Mouse (Mus musculus): ENCODE measurements around the gene Zfp114. TPM values are rescaled to one million over a fixed set of nuclear protein-coding genes. Genes with fewer than 3 reads are reported as not detected.
A peak's percentile ranks its signal among the peaks of the same experiment; 100 is the strongest.

Gene Zfp114
- 0.61 and 0.94 TPM in 2 replicates for polyA plus RNA-seq (2015; fragmentation: Nextera tagmentation; extraction: Ambion mirVana)

GRCm38 (mm10) chr7:24174618-24175336 lies at the start of gene Zfp114:
TSS of gene Zfp114 (plus strand) at chr7:24175060.
- no peaks in the 10 kb centered on the region for H3K9me3 ChIP-seq (replicated peaks)
- H3K4me1 ChIP-seq (replicated peaks) = peaks cover 6% of the 10 kb centered on the region; the same call in 1 of the 2 replicates
- ATAC-seq (ENCODE audit: low read depth) = peak; percentile 74
- peak within 1 kb of the TSS; percentile 62 for H3K9ac ChIP-seq
- H3K4me2 ChIP-seq = peak within 1 kb of the TSS; percentile 57
- peak within 1 kb of the TSS; percentile 59 for H3K4me3 ChIP-seq (replicated peaks)
- H3K27ac ChIP-seq = no peak within 1 kb of the TSS
- no peaks in the 10 kb centered on the region for H3K27me3 ChIP-seq
- DNase-seq = peak; percentile 13
- whole genome bisulfite sequencing (ENCODE audit: insufficient replicate concordance) = 12% methylated on average over 23 of the region's 23 CpGs
- no peaks in the 10 kb centered on the region for H3K36me3 ChIP-seq

- no peaks in the 10 kb centered on the region for H3K9me3 ChIP-seq (replicated peaks)
- H3K4me2 ChIP-seq = peak overlapping the region; percentile 74
- peak overlapping the region; percentile 81 for H3K9ac ChIP-seq
- peak overlapping the region; percentile 19 for H3K27ac ChIP-seq
- 17% methylated on average over 6 of the region's 6 CpGs for WGBS (ENCODE audit: insufficient replicate concordance)
- DNase-seq (no peak), ATAC-seq (ENCODE audit: low read depth) (no peak; the same call in 1 of the 2 replicates)
- no peaks in the 10 kb centered on the region for H3K27me3 ChIP-seq
- H3K4me3 ChIP-seq (replicated peaks) = peak overlapping the region; percentile 79
- H3K4me1 ChIP-seq (replicated peaks) = peaks cover 17% of the 10 kb centered on the region
- H3K36me3 ChIP-seq = peaks cover 18% of the 10 kb centered on the region
Measured at GRCm38 (mm10) chr7:24133425-24133995, 41.4 kb upstream of the Zfp114 start.

GRCm38 (mm10) chr7:24133996-24134828 lies 40.6 kb upstream of the Zfp114 start, which contains the start of gene Zfp235:
TSS of gene Zfp235 (plus strand) at chr7:24134169.
- Histone ChIP-seq H3K36me3 (peaks cover 23% of the 10 kb centered on the region), H3K27ac (peak within 1 kb of the TSS; percentile 19), H3K4me3 (replicated peaks) (peak within 1 kb of the TSS; percentile 79), H3K4me2 (peak within 1 kb of the TSS; percentile 74), H3K27me3 (no peaks in the 10 kb centered on the region), H3K9me3 (replicated peaks) (no peaks in the 10 kb centered on the region), H3K9ac (peak within 1 kb of the TSS; percentile 81), H3K4me1 (replicated peaks) (peaks cover 17% of the 10 kb centered on the region)
- WGBS (ENCODE audit: insufficient replicate concordance) = 3% methylated on average over 32 of the region's 32 CpGs
- DNase-seq (peak; percentile 70), ATAC-seq (ENCODE audit: low read depth) (peak; percentile 96)

GRCm38 (mm10) chr7:24142566-24142965 lies 32.3 kb upstream of the Zfp114 start:
- H3K4me1 ChIP-seq (replicated peaks) = no peaks in the 10 kb centered on the region
- H3K27ac ChIP-seq = no peak overlapping the region
- no peak overlapping the region for H3K4me3 ChIP-seq (replicated peaks)
- peaks cover 41% of the 10 kb centered on the region for H3K36me3 ChIP-seq
- no peaks in the 10 kb centered on the region for H3K27me3 ChIP-seq
- 44% methylated on average over 6 of the region's 6 CpGs for WGBS (ENCODE audit: insufficient replicate concordance)
- H3K9me3 ChIP-seq (replicated peaks) = no peaks in the 10 kb centered on the region
- ATAC-seq (ENCODE audit: low read depth) (no peak), DNase-seq (no peak)
- H3K9ac ChIP-seq = no peak overlapping the region
- no peak overlapping the region for H3K4me2 ChIP-seq

- Histone ChIP-seq H3K4me3 (replicated peaks) (no peak overlapping the region), H3K9ac (no peak overlapping the region), H3K36me3 (no peaks in the 10 kb centered on the region), H3K27me3 (no peaks in the 10 kb centered on the region), H3K4me1 (replicated peaks) (no peaks in the 10 kb centered on the region), H3K9me3 (replicated peaks) (no peaks in the 10 kb centered on the region), H3K4me2 (no peak overlapping the region), H3K27ac (no peak overlapping the region)
- DNase-seq (no peak), ATAC-seq (ENCODE audit: low read depth) (no peak)
- WGBS (ENCODE audit: insufficient replicate concordance) = 0% methylated on average over 1 of the region's 1 CpGs
Measured at GRCm38 (mm10) chr7:24153272-24153671, 21.6 kb upstream of the Zfp114 start.

- peaks cover 6% of the 10 kb centered on the region; the same call in 1 of the 2 replicates for H3K4me1 ChIP-seq (replicated peaks)
- H3K27ac ChIP-seq = no peak overlapping the region
- H3K36me3 ChIP-seq = no peaks in the 10 kb centered on the region
- H3K27me3 ChIP-seq = no peaks in the 10 kb centered on the region
- 45% methylated on average over 4 of the region's 4 CpGs for WGBS (ENCODE audit: insufficient replicate concordance)
- H3K4me3 ChIP-seq (replicated peaks) = no peak overlapping the region
- H3K9ac ChIP-seq = no peak overlapping the region
- DNase-seq (no peak), ATAC-seq (ENCODE audit: low read depth) (no peak)
- H3K4me2 ChIP-seq = no peak overlapping the region
- no peaks in the 10 kb centered on the region for H3K9me3 ChIP-seq (replicated peaks)
Measured at GRCm38 (mm10) chr7:24172191-24172590, 2.7 kb upstream of the Zfp114 start.

GRCm38 (mm10) chr7:24175337-24175711 lies 464 bp downstream of the Zfp114 start:
- Histone ChIP-seq H3K9ac (peak overlapping the region; percentile 62), H3K27me3 (no peaks in the 10 kb centered on the region), H3K9me3 (replicated peaks) (no peaks in the 10 kb centered on the region), H3K36me3 (no peaks in the 10 kb centered on the region), H3K4me3 (replicated peaks) (peak overlapping the region; percentile 59), H3K27ac (no peak overlapping the region), H3K4me1 (replicated peaks) (peaks cover 6% of the 10 kb centered on the region; the same call in 1 of the 2 replicates), H3K4me2 (peak overlapping the region; percentile 57)
- WGBS (ENCODE audit: insufficient replicate concordance) = 38% methylated on average over 6 of the region's 6 CpGs
- DNase-seq (no peak), ATAC-seq (ENCODE audit: low read depth) (no peak)

- Histone ChIP-seq H3K9ac (no peak overlapping the region), H3K9me3 (replicated peaks) (no peaks in the 10 kb centered on the region), H3K27me3 (no peaks in the 10 kb centered on the region), H3K4me2 (no peak overlapping the region), H3K4me1 (replicated peaks) (no peaks in the 10 kb centered on the region), H3K4me3 (replicated peaks) (no peak overlapping the region), H3K36me3 (no peaks in the 10 kb centered on the region), H3K27ac (no peak overlapping the region)
- DNase-seq (no peak), ATAC-seq (ENCODE audit: low read depth) (no peak)
- WGBS (ENCODE audit: insufficient replicate concordance) = 20% methylated on average over 1 of the region's 1 CpGs
Measured at GRCm38 (mm10) chr7:24187611-24188010, 12.8 kb downstream of the Zfp114 start.

GRCm38 (mm10) chr7:24188901-24189570 lies 14.2 kb downstream of the Zfp114 start:
- H3K9ac ChIP-seq = no peak overlapping the region
- 32% methylated on average over 4 of the region's 4 CpGs for WGBS (ENCODE audit: insufficient replicate concordance)
- DNase-seq = no peak

GRCm38 (mm10) chr7:24189571-24189944 lies 14.7 kb downstream of the Zfp114 start:
- no peak for DNase-seq
- Histone ChIP-seq H3K36me3 (peaks cover 5% of the 10 kb centered on the region; the same call in 1 of the 2 replicates), H3K9me3 (replicated peaks) (no peaks in the 10 kb centered on the region), H3K4me2 (no peak overlapping the region), H3K27ac (no peak overlapping the region), H3K4me1 (replicated peaks) (no peaks in the 10 kb centered on the region), H3K4me3 (replicated peaks) (no peak overlapping the region), H3K27me3 (no peaks in the 10 kb centered on the region), H3K9ac (no peak overlapping the region)
- WGBS (ENCODE audit: insufficient replicate concordance) = 11% methylated on average over 5 of the region's 5 CpGs
- no peak for ATAC-seq (ENCODE audit: low read depth)

More at GRCm38 (mm10) chr7:24188901-24189570, 14.2 kb downstream of the Zfp114 start:
- Histone ChIP-seq H3K4me2 (no peak overlapping the region), H3K4me3 (replicated peaks) (no peak overlapping the region), H3K36me3 (0 out of 2 replicates have a peak, but pooled peaks cover 2% of the 10 kb centered on the region), H3K27ac (no peak overlapping the region), H3K4me1 (replicated peaks) (no peaks in the 10 kb centered on the region), H3K27me3 (no peaks in the 10 kb centered on the region), H3K9me3 (replicated peaks) (no peaks in the 10 kb centered on the region)
- no peak for ATAC-seq (ENCODE audit: low read depth)

GRCm38 (mm10) chr7:24191361-24191760 lies 16.5 kb downstream of the Zfp114 start:
- Histone ChIP-seq H3K4me3 (replicated peaks) (no peak overlapping the region), H3K4me1 (replicated peaks) (no peaks in the 10 kb centered on the region), H3K36me3 (peaks cover 8% of the 10 kb centered on the region; the same call in 1 of the 2 replicates), H3K9ac (no peak overlapping the region), H3K9me3 (replicated peaks) (no peaks in the 10 kb centered on the region), H3K27ac (no peak overlapping the region), H3K27me3 (no peaks in the 10 kb centered on the region), H3K4me2 (no peak overlapping the region)
- WGBS (ENCODE audit: insufficient replicate concordance) = 56% methylated on average over 2 of the region's 2 CpGs
- DNase-seq (no peak), ATAC-seq (ENCODE audit: low read depth) (no peak)
